Mouse (Mus musculus): Measurements from ENCODE around the gene Pik3ap1.

DNA sequence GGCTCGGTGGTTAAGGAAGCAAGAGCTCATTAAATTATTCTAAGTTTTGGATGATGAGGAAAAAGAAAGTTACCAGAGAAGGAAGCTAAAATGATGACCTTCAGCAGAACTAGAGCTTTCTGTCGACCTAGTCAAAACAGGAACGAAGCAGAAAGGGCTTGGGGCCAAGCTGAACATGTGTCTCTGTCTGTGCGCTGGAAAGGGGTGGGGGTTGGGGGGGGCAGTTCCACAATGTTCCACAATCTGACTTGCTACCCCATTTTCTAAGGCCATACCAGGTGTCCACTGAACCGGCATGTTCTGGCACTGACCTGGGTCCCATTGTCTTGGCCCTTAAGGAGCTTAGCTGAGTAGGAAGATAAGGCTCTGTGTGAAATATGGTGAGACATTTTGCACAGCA lies 43.2 kb downstream of the Pik3ap1 start:
- TF ChIP-seq CTCF (IDR thresholded peaks at IDR 0.05; ENCODE audit: low read depth, low read length), result no peak
- no peak for TF ChIP-seq POLR2AphosphoS5 (IDR thresholded peaks at IDR 0.05; ENCODE audit: insufficient replicate concordance, low read depth, low read length)
